Comparison of ENCODE assay signal across 8 mouse cellular contexts in genomic region chr15:80080711-80081615, GRCm38 (mm10). TPM values are rescaled to one million over a fixed set of nuclear protein-coding genes. Genes with fewer than 3 reads are reported as not detected.
DNase-seq lines count a peak whose midpoint lies in the region; ATAC-seq and TF ChIP-seq lines count a peak whose summit lies in the region.

No protein-coding gene starts in this region.

- no peaks in the 10 kb centered on the region for H3K9me3 ChIP-seq in forebrain, embryonic 11.5 days (ENCODE audit: control insufficient read depth, low read length)
- no peaks in the 10 kb centered on the region for H3K9me3 ChIP-seq in midbrain, postnatal 0 days (ENCODE audit: low read length)

- peak overlapping the region; percentile 97 for H3K9ac ChIP-seq in forebrain, embryonic 11.5 days (ENCODE audit: low read length)
- 0 out of 2 replicates have a peak overlapping the region, but pooled peaks have one; percentile 33 for H3K9ac ChIP-seq in midbrain, postnatal 0 days (replicated peaks; ENCODE audit: low read length, poor library complexity, severe bottlenecking)

- H3K4me1 ChIP-seq in forebrain, embryonic 11.5 days (replicated peaks; ENCODE audit: control insufficient read depth, insufficient read depth, low read length) = peaks cover 13% of the 10 kb centered on the region
- peaks cover 11% of the 10 kb centered on the region; the same call in 1 of the 2 replicates for H3K4me1 ChIP-seq in midbrain, postnatal 0 days (ENCODE audit: insufficient read depth, low read length)

- peak overlapping the region; percentile 86 for H3K4me2 ChIP-seq in forebrain, embryonic 11.5 days (ENCODE audit: low read depth, low read length, severe bottlenecking)
- H3K4me2 ChIP-seq in midbrain, postnatal 0 days (ENCODE audit: low read depth, low read length, poor library complexity, severe bottlenecking) = peak overlapping the region; percentile 60; the same call in 1 of the 2 replicates

- no peak for DNase-seq in layer of hippocampus, adult 2 months (ENCODE audit: low spot score in 2 of 2)
- no peak for DNase-seq in layer of hippocampus, adult 11-12 months (ENCODE audit: low spot score)
- peak; percentile 60 for DNase-seq in R1 (ENCODE audit: low read depth, low spot score)
- DNase-seq in forebrain, embryonic 11.5 days (ENCODE audit: low spot score) = peak; percentile 70
- DNase-seq in kidney, postnatal 10 days = peak; percentile 53
- DNase-seq in midbrain, postnatal 0 days (ENCODE audit: low spot score) = peak; percentile 88
- no peak for DNase-seq in urinary bladder, postnatal 36 days (ENCODE audit: low spot score in 2 of 2)

- no peak for ATAC-seq in forebrain, embryonic 11.5 days (replicated peaks; ENCODE audit: low FRiP score)
- ATAC-seq in midbrain, postnatal 0 days (ENCODE audit: low FRiP score) = no peak
- ATAC-seq in frontal cortex, adult (ENCODE audit: low TSS enrichment) = no peak

- peak overlapping the region; percentile 36 for H3K27ac ChIP-seq in layer of hippocampus, adult 2 months
- no peak overlapping the region for H3K27ac ChIP-seq in forebrain, embryonic 11.5 days (ENCODE audit: low read depth, low read length)
- no peak overlapping the region for H3K27ac ChIP-seq in midbrain, postnatal 0 days (ENCODE audit: low read depth, low read length)

- H3K4me3 ChIP-seq in layer of hippocampus, adult 2 months = peak overlapping the region; percentile 96
- H3K4me3 ChIP-seq in forebrain, embryonic 11.5 days (ENCODE audit: low read depth, low read length) = peak overlapping the region; percentile 77
- H3K4me3 ChIP-seq in midbrain, postnatal 0 days (ENCODE audit: low read depth, low read length) = 0 out of 2 replicates have a peak overlapping the region, but pooled peaks have one; percentile 8

- TF ChIP-seq CTCF in layer of hippocampus, adult 2 months (conservative IDR thresholded peaks at IDR 0.05) = peak; percentile 83
- TF ChIP-seq CTCF in midbrain, postnatal 0 days (IDR thresholded peaks at IDR 0.05) = peak; percentile 85

- peaks cover 26% of the 10 kb centered on the region for H3K36me3 ChIP-seq in forebrain, embryonic 11.5 days (ENCODE audit: control insufficient read depth, insufficient read depth, low read length)
- H3K36me3 ChIP-seq in midbrain, postnatal 0 days (ENCODE audit: insufficient read depth, low read length) = peaks cover 30% of the 10 kb centered on the region

- WGBS in forebrain, embryonic 11.5 days = 60% methylated on average over 9 of the region's 9 CpGs
- 53% methylated on average over 9 of the region's 9 CpGs for WGBS in midbrain, postnatal 0 days

- no peaks in the 10 kb centered on the region for H3K27me3 ChIP-seq in forebrain, embryonic 11.5 days (ENCODE audit: control insufficient read depth, insufficient read depth, low read length)
- no peaks in the 10 kb centered on the region for H3K27me3 ChIP-seq in midbrain, postnatal 0 days (ENCODE audit: insufficient read depth, low read length)

RNA-seq across cellular contexts. Expression of gene Syngr1, which starts 10.2 kb away (rescaled TPM):
- 100 to 1,000 TPM; 356 to 380 TPM for total RNA-seq in layer of hippocampus, adult 2 months (2021)
- 11.3 and 13.6 TPM in 2 replicates for polyA plus RNA-seq in forebrain, embryonic 11.5 days (2014; fragmentation: Nextera tagmentation; extraction: Ambion mirVana)
- total RNA-seq in midbrain, postnatal 0 days (2014; rRNA removed) = 162 and 220 TPM in 2 replicates
- polyA plus RNA-seq in midbrain, postnatal 0 days (2015; fragmentation: Nextera tagmentation; extraction: Ambion mirVana) = 81.5 and 88.5 TPM in 2 replicates

RNA-seq across cellular contexts. Expression of gene Rpl3, which starts 10.7 kb away (rescaled TPM):
- 100 to 1,000 TPM; 558 to 583 TPM for total RNA-seq in layer of hippocampus, adult 2 months (2021)
- 1,023 and 1,042 TPM in 2 replicates for polyA plus RNA-seq in forebrain, embryonic 11.5 days (2014; fragmentation: Nextera tagmentation; extraction: Ambion mirVana)
- total RNA-seq in midbrain, postnatal 0 days (2014; rRNA removed) = 511 and 632 TPM in 2 replicates
- 500 and 515 TPM in 2 replicates for polyA plus RNA-seq in midbrain, postnatal 0 days (2015; fragmentation: Nextera tagmentation; extraction: Ambion mirVana)

RNA-seq across cellular contexts. Expression of gene Tab1, which starts 52.0 kb away (rescaled TPM):
- 10 to 100 TPM; 28.2 to 30.2 TPM for total RNA-seq in layer of hippocampus, adult 2 months (2021)
- polyA plus RNA-seq in forebrain, embryonic 11.5 days (2014; fragmentation: Nextera tagmentation; extraction: Ambion mirVana) = 36.7 and 40.0 TPM in 2 replicates
- 43.5 and 58.5 TPM in 2 replicates for total RNA-seq in midbrain, postnatal 0 days (2014; rRNA removed)
- polyA plus RNA-seq in midbrain, postnatal 0 days (2015; fragmentation: Nextera tagmentation; extraction: Ambion mirVana) = 23.6 and 27.9 TPM in 2 replicates

Comparison
In these comparisons a context has a peak if more than half of its experiments do, and no peak if none do; other contexts are left out.
1. DNase-seq: peak in R1 (single experiment), forebrain, embryonic 11.5 days (single experiment), kidney, postnatal 10 days (single experiment) and midbrain, postnatal 0 days (single experiment); none in layer of hippocampus, adult 2 months (0 of 2), layer of hippocampus, adult 11-12 months (single experiment) and urinary bladder, postnatal 36 days (0 of 2).
2. H3K4me3 ChIP-seq: peak in every context shown above with its lines; median percentile 96 in layer of hippocampus, adult 2 months; 77 in forebrain, embryonic 11.5 days; 8 in midbrain, postnatal 0 days.